Mouse (Mus musculus) kidney, adult 2 months (tissue): Measurements from ENCODE around the gene Pdx1.

Experiments used
- CTCF ChIP-seq: fragments of 200-500 bp; conservative IDR thresholded peaks from 2 replicates; pipeline ENCODE4 v1.5.1; 2011; ENCODE audit warnings: low read depth, mild to moderate bottlenecking, control low read depth, low read length, moderate library complexity, mixed read lengths; ENCODE audit not compliant: insufficient read depth, insufficient read length
- POLR2A ChIP-seq: fragments of 200-500 bp; IDR thresholded peaks from one replicate; pipeline ENCODE4 v1.6.1; 2011; ENCODE audit warnings: low read depth, low read length, control low read depth

DNA sequence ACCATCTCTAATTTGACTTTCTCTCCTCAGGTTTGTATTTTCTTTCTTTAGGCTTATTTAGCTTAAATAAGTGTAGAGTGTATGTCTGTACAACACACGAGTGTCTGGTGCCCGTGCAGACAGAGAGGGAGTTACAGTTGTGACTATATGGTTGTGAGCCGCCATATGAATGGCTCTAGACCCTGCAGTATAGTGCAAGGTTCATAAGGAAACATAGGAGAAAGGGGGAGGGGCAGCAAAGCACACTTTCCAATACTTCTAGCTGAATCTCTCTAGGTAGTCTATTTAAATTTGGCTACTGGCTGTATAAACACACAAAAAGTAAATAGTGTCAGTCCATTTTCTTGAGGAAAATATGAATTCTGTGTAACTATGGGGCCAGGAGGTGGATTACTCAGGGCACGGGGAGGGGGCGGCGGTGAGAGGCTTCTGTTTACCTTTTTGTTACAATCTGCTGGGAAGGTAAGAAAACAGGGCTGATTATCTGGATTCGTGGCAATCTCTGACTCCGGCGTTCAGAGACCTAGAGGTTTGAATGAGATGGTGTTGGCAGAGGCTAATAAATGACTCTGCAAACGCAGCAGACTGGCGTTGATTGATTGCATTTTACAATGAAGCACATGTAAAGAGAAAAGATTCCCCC is 7.7 kb upstream of the Pdx1 start:
- TF ChIP-seq CTCF (no peak), POLR2A (no peak)
